8 mouse cellular contexts compared by ENCODE assay signal in the genomic region with DNA sequence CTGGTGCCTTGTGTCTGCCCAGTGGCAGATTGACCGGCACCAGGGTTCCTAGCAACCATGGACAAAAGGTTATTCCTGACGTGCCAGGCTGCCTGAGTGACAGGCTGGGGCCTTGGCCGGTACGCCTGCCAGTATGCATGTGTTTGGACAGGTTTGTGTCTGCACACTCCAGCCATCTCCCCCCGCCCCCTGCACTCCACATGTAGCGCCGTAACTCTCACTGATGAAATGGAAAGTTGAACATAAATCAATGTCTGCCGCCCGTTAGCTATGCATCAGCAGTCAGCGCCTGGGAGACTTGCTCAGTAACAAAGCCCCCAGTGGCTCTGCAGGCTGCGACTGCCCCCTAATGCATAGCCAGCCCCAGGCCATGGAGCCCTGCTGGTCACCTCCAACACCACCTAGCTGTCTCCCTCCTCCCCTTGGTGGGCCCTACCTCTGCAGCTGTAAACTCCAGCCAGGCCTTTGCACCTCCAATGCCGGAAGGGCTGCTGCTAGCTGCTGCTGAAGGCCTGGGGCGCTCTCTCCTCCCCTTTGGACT. TPM values are rescaled to one million over a fixed set of nuclear protein-coding genes. Genes with fewer than 3 reads are reported as not detected.
A peak's percentile ranks its signal among the peaks of the same experiment; 100 is the strongest.
DNase-seq lines count a peak whose midpoint lies in the region; ATAC-seq lines count a peak whose summit lies in the region.

No protein-coding gene starts in this region.

- H3K9ac ChIP-seq in kidney, embryonic 14.5 days (ENCODE audit: low read depth, low read length): no peak overlapping the region
- peak overlapping the region; percentile 39; the same call in 1 of the 2 replicates for H3K9ac ChIP-seq in neural tube, embryonic 11.5 days (ENCODE audit: low read length)

- DNase-seq in urinary bladder, postnatal 14 days (ENCODE audit: low spot score): peak; percentile 35
- DNase-seq in urinary bladder, postnatal 25 days (ENCODE audit: low spot score): no peak
- peak; percentile 74 for DNase-seq in forelimb bud, embryonic 11.5 days (ENCODE audit: low read depth, low spot score)
- DNase-seq in neural tube, embryonic 11.5 days (ENCODE audit: low spot score): peak; percentile 80
- no peak for DNase-seq in thymus, postnatal 10 days (ENCODE audit: low spot score in 2 of 2)
- DNase-seq in gastrocnemius, adult 8-10 months (ENCODE audit: low spot score in 2 of 2): no peak

- H3K4me2 ChIP-seq in kidney, embryonic 14.5 days (replicated peaks; ENCODE audit: low read depth, low read length): no peak overlapping the region
- 0 out of 2 replicates have a peak overlapping the region, but pooled peaks have one; percentile 8 for H3K4me2 ChIP-seq in neural tube, embryonic 11.5 days (ENCODE audit: low read depth)

- no peak overlapping the region for H3K4me3 ChIP-seq in kidney, embryonic 14.5 days (ENCODE audit: low read length)
- no peak overlapping the region for H3K4me3 ChIP-seq in neural tube, embryonic 11.5 days (ENCODE audit: low read depth, low read length)

- 14% methylated on average over 13 of the region's 13 CpGs for WGBS in kidney, embryonic 14.5 days
- WGBS in neural tube, embryonic 11.5 days: 20% methylated on average over 13 of the region's 13 CpGs

- H3K27ac ChIP-seq in kidney, embryonic 14.5 days (ENCODE audit: low read depth, low read length): peak overlapping the region; percentile 53
- H3K27ac ChIP-seq in neural tube, embryonic 11.5 days (ENCODE audit: low read depth, low read length): peak overlapping the region; percentile 68

- peak; percentile 90 for ATAC-seq in kidney, embryonic 14.5 days (ENCODE audit: low FRiP score, low TSS enrichment)
- ATAC-seq in neural tube, embryonic 11.5 days (ENCODE audit: insufficient read depth, low FRiP score, low TSS enrichment): peak; percentile 86
- ATAC-seq in megakaryocyte, adult 5-6 weeks (ENCODE audit: poor library complexity, severe bottlenecking): no peak

- H3K36me3 ChIP-seq in kidney, embryonic 14.5 days (ENCODE audit: control insufficient read depth, insufficient read depth, low read length): peaks cover 2% of the 10 kb centered on the region; the same call in 1 of the 2 replicates
- no peaks in the 10 kb centered on the region for H3K36me3 ChIP-seq in neural tube, embryonic 11.5 days (ENCODE audit: control insufficient read depth, insufficient read depth, low read length)

- no peaks in the 10 kb centered on the region for H3K27me3 ChIP-seq in kidney, embryonic 14.5 days (ENCODE audit: control insufficient read depth, insufficient read depth, low read length)
- no peaks in the 10 kb centered on the region for H3K27me3 ChIP-seq in neural tube, embryonic 11.5 days (ENCODE audit: control insufficient read depth, insufficient read depth, low read length)

- peaks cover 30% of the 10 kb centered on the region for H3K4me1 ChIP-seq in kidney, embryonic 14.5 days (ENCODE audit: control insufficient read depth, insufficient read depth, low read length)
- H3K4me1 ChIP-seq in neural tube, embryonic 11.5 days (ENCODE audit: control insufficient read depth, insufficient read depth, low read length): peaks cover 53% of the 10 kb centered on the region

- H3K9me3 ChIP-seq in kidney, embryonic 14.5 days (ENCODE audit: control insufficient read depth, low read length): no peaks in the 10 kb centered on the region
- no peaks in the 10 kb centered on the region for H3K9me3 ChIP-seq in neural tube, embryonic 11.5 days (ENCODE audit: control insufficient read depth, low read length)

RNA-seq across cellular contexts. Expression of a gene that starts 50.6 kb away (rescaled TPM):
- 108 and 125 TPM in 2 replicates for polyA plus RNA-seq in kidney, embryonic 14.5 days (2014; fragmentation: Nextera tagmentation; extraction: Ambion mirVana)
- polyA plus RNA-seq in neural tube, embryonic 11.5 days (2014; fragmentation: Nextera tagmentation; extraction: Ambion mirVana): 122 and 124 TPM in 2 replicates
- 45.3 and 53.6 TPM in 2 replicates for total RNA-seq in megakaryocyte, adult 5-6 weeks (2015)
- 29.6 and 40.2 TPM in 2 replicates for total RNA-seq in megakaryocyte, adult 5-6 weeks (2017)
- total RNA-seq in gastrocnemius, adult 8-10 months (2022): 10 to 100 TPM; 77.8 to 92.6 (median 86.3) TPM

RNA-seq across cellular contexts. Expression of a gene that starts 50.7 kb away (rescaled TPM):
- polyA plus RNA-seq in kidney, embryonic 14.5 days (2014; fragmentation: Nextera tagmentation; extraction: Ambion mirVana): 5.5 and 7.7 TPM in 2 replicates
- polyA plus RNA-seq in neural tube, embryonic 11.5 days (2014; fragmentation: Nextera tagmentation; extraction: Ambion mirVana): 3.7 and 7.0 TPM in 2 replicates
- total RNA-seq in megakaryocyte, adult 5-6 weeks (2015): 1.7 and 3.3 TPM in 2 replicates
- total RNA-seq in megakaryocyte, adult 5-6 weeks (2017): 5.5 and 7.8 TPM in 2 replicates
- total RNA-seq in gastrocnemius, adult 8-10 months (2022): 10 to 100 TPM; 15.6 to 27.1 (median 16.7) TPM

Comparison
In these comparisons a context has a peak if more than half of its experiments do, and no peak if none do; other contexts are left out.
1. DNase-seq: peak in urinary bladder, postnatal 14 days (single experiment), forelimb bud, embryonic 11.5 days (single experiment) and neural tube, embryonic 11.5 days (single experiment); none in urinary bladder, postnatal 25 days (single experiment), thymus, postnatal 10 days (0 of 2) and gastrocnemius, adult 8-10 months (0 of 2).